Mouse (Mus musculus) embryo, embryonic 11.5 days (tissue): Measurements from ENCODE around the gene Col6a2.

Experiments used
- DNase-seq: peaks from one replicate; pipeline ENCODE4 v3.0.0-alpha.2; 2012; ENCODE audit warnings: low read depth, low spot score

Col6a2 gene

DNA sequence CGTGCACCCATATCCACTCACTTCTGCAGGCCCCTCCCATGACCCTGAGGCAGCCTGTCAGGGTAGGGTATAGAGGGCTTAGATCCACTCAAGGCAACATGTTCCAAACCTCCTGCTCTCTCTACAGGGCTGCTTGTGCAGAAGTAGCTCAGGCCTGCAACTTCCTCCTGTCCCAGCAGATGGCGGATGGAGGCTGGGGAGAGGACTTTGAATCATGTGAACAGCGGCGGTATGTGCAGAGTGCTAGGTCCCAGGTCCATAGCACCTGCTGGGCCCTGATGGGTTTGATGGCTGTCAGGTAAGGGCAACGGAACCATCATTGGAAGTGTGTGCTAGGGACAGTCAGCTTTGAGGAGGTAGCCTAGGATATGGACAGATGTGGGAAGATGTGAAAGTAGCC lies 73.0 kb downstream of the Col6a2 start:
- no peak for DNase-seq

DNA sequence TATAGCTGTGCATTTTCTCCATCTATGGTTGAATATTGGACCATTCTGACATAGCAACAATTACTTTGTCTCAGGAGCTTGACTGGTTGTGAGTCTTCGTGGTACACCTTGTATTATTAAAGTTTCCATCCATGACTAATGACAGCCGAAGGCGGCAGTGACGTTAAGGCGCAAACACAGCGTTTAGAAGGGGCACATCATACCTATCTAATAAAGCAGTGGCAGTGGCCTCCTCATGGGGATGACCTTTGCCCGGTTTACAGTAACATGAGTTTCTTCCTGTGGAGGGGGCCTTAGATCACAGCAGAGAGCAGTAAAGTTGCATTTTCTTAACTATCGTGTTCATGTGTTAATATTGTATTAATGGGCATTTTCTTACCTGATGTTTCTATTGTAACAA lies 75.2 kb downstream of the Col6a2 start:
- DNase-seq = no peak

DNA sequence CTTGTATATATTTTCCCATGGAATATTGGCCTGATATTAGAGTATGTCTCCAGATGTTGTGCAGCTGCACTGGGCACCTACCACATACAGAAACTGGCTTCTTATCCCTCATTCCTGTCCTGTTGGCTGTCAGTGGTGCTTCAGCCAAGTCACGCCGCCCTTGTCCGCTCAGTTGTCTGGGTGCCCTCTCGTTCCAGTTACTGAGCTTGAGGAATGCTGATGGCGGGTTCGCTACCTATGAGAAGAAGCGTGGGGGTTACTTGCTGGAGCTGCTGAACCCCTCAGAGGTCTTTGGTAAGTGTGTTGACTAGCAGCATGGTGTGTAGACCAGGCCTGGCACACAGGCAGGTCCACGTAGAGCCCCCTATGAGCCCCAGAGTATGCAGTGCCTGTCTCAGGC lies 76.9 kb downstream of the Col6a2 start:
- no peak for DNase-seq
